Mouse (Mus musculus) forebrain, embryonic 12.5 days (tissue): ENCODE results near the gene Rab11b. TPM values are rescaled to one million over a fixed set of nuclear protein-coding genes. Genes with fewer than 3 reads are reported as not detected.

Experiments
- ATAC-seq: fragments of 200-750 bp; cut with Nextera tagmentation; 2 replicates; pipeline ENCODE4 v1.8.0; 2017; ENCODE audit warnings: moderate TSS enrichment; ENCODE audit not compliant: low FRiP score
- H3K27ac ChIP-seq: fragments of 300-500 bp; sonication (generic); 2 replicates; pipeline ENCODE4 v1.5.1; 2016; ENCODE audit warnings: mild to moderate bottlenecking
- H3K27me3 ChIP-seq: fragments of 300-500 bp; sonication (generic); 2 replicates; pipeline ENCODE4 v1.6.1; 2016; ENCODE audit warnings: mild to moderate bottlenecking
- H3K36me3 ChIP-seq: fragments of 300-500 bp; sonication (generic); replicated peaks from 2 replicates; pipeline ENCODE4 v1.6.1; 2016; ENCODE audit warnings: mild to moderate bottlenecking
- H3K4me1 ChIP-seq: fragments of 300-500 bp; sonication (generic); 2 replicates; pipeline ENCODE4 v1.6.1; 2016
- H3K4me2 ChIP-seq: fragments of 300-500 bp; sonication (generic); 2 replicates; pipeline ENCODE4 v1.6.1; 2016; ENCODE audit warnings: mild to moderate bottlenecking, moderate library complexity
- H3K4me3 ChIP-seq: fragments of 300-500 bp; sonication (generic); replicated peaks from 2 replicates; pipeline ENCODE4 v1.5.1; 2016; ENCODE audit warnings: mild to moderate bottlenecking
- H3K9ac ChIP-seq: fragments of 300-500 bp; sonication (generic); 2 replicates; pipeline ENCODE4 v1.6.1; 2016; ENCODE audit warnings: mild to moderate bottlenecking
- H3K9me3 ChIP-seq: fragments of 300-500 bp; sonication (generic); 2 replicates; pipeline ENCODE4 v1.6.1; 2016
- WGBS: fragments of 180-500 bp; shearing (Covaris S2); methylation state at CpG from one replicate; pipeline ENCODE4 v1.1.7; 2016; 5-methylcytosine and 5-hydroxymethylcytosine counted together
- polyA plus RNA-seq: library from polyadenylated mRNA; unstranded; fragments of >200 nt; fragmentation: Nextera tagmentation; extraction: Ambion mirVana; gene quantifications from 2 replicates; pipeline ENCODE4 v1.2.1, GENCODE M21; 2016

Gene Rab11b
- 377 and 388 TPM in 2 replicates for polyA plus RNA-seq

- Histone ChIP-seq H3K27me3 (no peaks in the 10 kb centered on the region), H3K4me2 (peak within 1 kb of the TSS; percentile 85), H3K9ac (peak within 1 kb of the TSS; percentile 97), H3K4me3 (peak within 1 kb of the TSS; percentile 79), H3K4me1 (peaks cover 40% of the 10 kb centered on the region), H3K36me3 (peaks cover 11% of the 10 kb centered on the region), H3K9me3 (no peaks in the 10 kb centered on the region), H3K27ac (peak within 1 kb of the TSS; percentile 99)
- 3% methylated on average over 35 of the region's 35 CpGs for WGBS
- ATAC-seq: peak; percentile 99
Observed at GRCm38 (mm10) chr17:33760255-33761165, at the start of gene Rab11b. Gene Rab11b (minus strand): TSS chr17:33760530.

DNA sequence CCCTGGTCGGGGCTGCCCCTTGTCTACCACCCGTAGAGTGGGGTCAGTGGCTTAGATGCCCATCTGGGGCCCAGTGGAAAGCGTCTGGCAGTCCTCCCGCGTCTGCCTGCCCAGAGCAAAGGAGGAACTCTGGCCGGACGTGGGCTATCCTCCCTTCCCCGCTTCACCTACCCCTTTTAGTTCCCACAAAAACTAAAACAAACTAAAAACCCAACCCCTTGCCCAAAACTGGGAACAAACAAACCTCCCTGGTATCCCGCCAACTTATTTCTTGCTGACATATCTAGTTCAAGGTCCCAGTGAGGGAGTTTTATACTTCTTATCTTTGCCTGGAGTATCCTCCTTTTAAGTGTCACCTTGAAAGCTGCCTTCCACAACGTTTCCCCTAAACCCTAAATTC is 47.9 kb upstream of the Rab11b start:
- Histone ChIP-seq H3K9me3 (no peaks in the 10 kb centered on the region), H3K27me3 (peaks cover 21% of the 10 kb centered on the region), H3K27ac (no peak overlapping the region), H3K9ac (no peak overlapping the region), H3K4me2 (no peak overlapping the region), H3K4me1 (peaks cover 10% of the 10 kb centered on the region), H3K36me3 (no peaks in the 10 kb centered on the region), H3K4me3 (no peak overlapping the region)
- 46% methylated on average over 10 of the region's 10 CpGs for WGBS
- no peak for ATAC-seq

GRCm38 (mm10) chr17:33807181-33807888 is 47.0 kb upstream of the Rab11b start:
- Histone ChIP-seq H3K27me3 (peaks cover 20% of the 10 kb centered on the region), H3K9ac (no peak overlapping the region), H3K36me3 (no peaks in the 10 kb centered on the region), H3K4me2 (no peak overlapping the region), H3K27ac (no peak overlapping the region), H3K4me1 (peaks cover 10% of the 10 kb centered on the region), H3K9me3 (no peaks in the 10 kb centered on the region), H3K4me3 (no peak overlapping the region)
- 71% methylated on average over 8 of the region's 9 CpGs for WGBS
- ATAC-seq: no peak

DNA sequence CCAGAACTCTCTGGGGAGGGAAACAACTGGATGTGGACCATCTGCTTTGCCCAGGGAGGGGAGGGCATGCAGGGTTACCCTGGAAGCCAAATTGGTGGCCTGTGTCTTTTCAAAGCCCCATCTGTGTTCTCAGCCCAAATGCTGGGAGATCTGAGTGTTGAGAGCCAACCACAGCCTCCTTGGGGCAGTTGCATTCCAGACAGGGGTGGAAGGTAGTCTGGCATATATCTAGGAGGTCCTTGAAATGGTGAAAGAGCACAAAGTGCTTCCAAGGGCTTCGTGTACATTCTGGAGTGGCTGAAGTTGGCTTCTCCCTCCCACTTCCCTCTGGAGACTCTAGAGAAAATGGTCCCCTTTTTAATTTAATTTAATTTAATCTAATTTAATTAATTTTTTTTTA is 44.4 kb upstream of the Rab11b start:
- H3K4me1 ChIP-seq: no peaks in the 10 kb centered on the region
- 57% methylated on average over 1 of the region's 1 CpGs for WGBS
- no peak for ATAC-seq

DNA sequence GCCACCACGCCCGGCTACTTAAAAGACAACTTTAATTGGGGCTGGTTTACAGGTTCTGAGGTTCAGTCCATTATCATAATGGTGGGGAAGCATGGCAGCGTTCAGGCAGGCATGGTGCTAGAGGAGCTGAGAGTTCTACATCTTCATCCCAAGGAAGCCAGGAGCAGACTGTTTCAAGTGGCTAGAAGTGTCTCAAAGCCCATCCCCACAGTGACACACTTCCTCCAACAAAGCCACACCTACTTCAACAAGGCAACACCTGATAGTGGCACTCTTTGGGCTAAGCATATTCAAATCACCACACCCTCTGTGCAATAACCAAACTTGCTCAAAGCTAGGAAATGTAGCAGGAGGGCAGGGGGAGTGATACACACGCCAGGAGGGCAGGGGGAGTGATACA is 43.9 kb upstream of the Rab11b start:
- Histone ChIP-seq H3K4me1 (no peaks in the 10 kb centered on the region), H3K9ac (no peak overlapping the region), H3K9me3 (no peaks in the 10 kb centered on the region), H3K4me3 (no peak overlapping the region), H3K27me3 (peaks cover 5% of the 10 kb centered on the region; the same call in 1 of the 2 replicates), H3K27ac (no peak overlapping the region), H3K36me3 (no peaks in the 10 kb centered on the region), H3K4me2 (no peak overlapping the region)
- WGBS: 62% methylated on average over 4 of the region's 4 CpGs
- no peak for ATAC-seq

More for the DNA sequence above, 44.4 kb upstream of the Rab11b start:
- Histone ChIP-seq H3K36me3 (no peaks in the 10 kb centered on the region), H3K27me3 (peaks cover 5% of the 10 kb centered on the region; the same call in 1 of the 2 replicates), H3K4me3 (no peak overlapping the region), H3K9me3 (no peaks in the 10 kb centered on the region), H3K27ac (no peak overlapping the region), H3K9ac (no peak overlapping the region), H3K4me2 (no peak overlapping the region)

- WGBS: 3% methylated on average over 2 of the region's 2 CpGs
- H3K27ac ChIP-seq: no peak overlapping the region
- H3K4me1 ChIP-seq: no peaks in the 10 kb centered on the region
- no peaks in the 10 kb centered on the region for H3K9me3 ChIP-seq
- H3K9ac ChIP-seq: no peak overlapping the region
- no peak for ATAC-seq
- H3K27me3 ChIP-seq: peaks cover 4% of the 10 kb centered on the region; the same call in 1 of the 2 replicates
- no peaks in the 10 kb centered on the region for H3K36me3 ChIP-seq
- no peak overlapping the region for H3K4me2 ChIP-seq
- H3K4me3 ChIP-seq: no peak overlapping the region
Observed at GRCm38 (mm10) chr17:33802221-33802620, 41.9 kb upstream of the Rab11b start.

- no peak overlapping the region for H3K4me3 ChIP-seq
- H3K4me2 ChIP-seq: no peak overlapping the region
- no peaks in the 10 kb centered on the region for H3K27me3 ChIP-seq
- 63% methylated on average over 1 of the region's 1 CpGs for WGBS
- no peaks in the 10 kb centered on the region for H3K36me3 ChIP-seq
- ATAC-seq: no peak
- H3K9ac ChIP-seq: no peak overlapping the region
- H3K9me3 ChIP-seq: no peaks in the 10 kb centered on the region
- no peaks in the 10 kb centered on the region for H3K4me1 ChIP-seq
- H3K27ac ChIP-seq: no peak overlapping the region
Observed at GRCm38 (mm10) chr17:33799277-33799676, 38.9 kb upstream of the Rab11b start.

DNA sequence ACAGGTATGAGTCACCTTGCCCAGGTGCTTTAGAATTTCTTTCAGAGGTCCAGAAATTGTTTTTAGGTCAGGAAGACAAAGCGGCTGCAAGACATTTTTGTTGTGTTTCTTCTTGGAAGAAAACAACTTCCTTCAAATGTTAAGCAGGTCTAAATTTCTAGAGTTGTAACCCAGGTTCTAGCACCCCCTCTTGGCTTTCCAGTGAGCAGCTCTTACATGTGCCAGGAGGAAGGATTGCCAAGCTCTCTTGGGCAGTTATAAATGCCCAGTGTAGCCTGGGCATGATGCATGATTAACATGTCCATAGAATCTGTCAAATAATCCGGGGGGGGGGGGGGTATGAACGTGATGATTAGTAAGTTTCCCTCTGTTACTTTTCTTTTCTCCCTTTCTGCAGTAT is 38.0 kb upstream of the Rab11b start:
- Histone ChIP-seq H3K4me3 (no peak overlapping the region), H3K27ac (no peak overlapping the region), H3K9ac (no peak overlapping the region), H3K4me2 (no peak overlapping the region), H3K27me3 (no peaks in the 10 kb centered on the region), H3K9me3 (no peaks in the 10 kb centered on the region), H3K36me3 (no peaks in the 10 kb centered on the region), H3K4me1 (no peaks in the 10 kb centered on the region)
- ATAC-seq: no peak
- 53% methylated on average over 3 of the region's 3 CpGs for WGBS

- H3K4me3 ChIP-seq: no peak overlapping the region
- ATAC-seq: no peak
- no peak overlapping the region for H3K27ac ChIP-seq
- no peak overlapping the region for H3K4me2 ChIP-seq
- no peak overlapping the region for H3K9ac ChIP-seq
- H3K9me3 ChIP-seq: no peaks in the 10 kb centered on the region
- 0 out of 2 replicates have a peak, but pooled peaks cover under 1% of the 10 kb centered on the region for H3K27me3 ChIP-seq
- no peaks in the 10 kb centered on the region for H3K36me3 ChIP-seq
- 80% methylated on average over 4 of the region's 4 CpGs for WGBS
- no peaks in the 10 kb centered on the region for H3K4me1 ChIP-seq
Observed at GRCm38 (mm10) chr17:33788732-33789131, 28.4 kb upstream of the Rab11b start.

DNA sequence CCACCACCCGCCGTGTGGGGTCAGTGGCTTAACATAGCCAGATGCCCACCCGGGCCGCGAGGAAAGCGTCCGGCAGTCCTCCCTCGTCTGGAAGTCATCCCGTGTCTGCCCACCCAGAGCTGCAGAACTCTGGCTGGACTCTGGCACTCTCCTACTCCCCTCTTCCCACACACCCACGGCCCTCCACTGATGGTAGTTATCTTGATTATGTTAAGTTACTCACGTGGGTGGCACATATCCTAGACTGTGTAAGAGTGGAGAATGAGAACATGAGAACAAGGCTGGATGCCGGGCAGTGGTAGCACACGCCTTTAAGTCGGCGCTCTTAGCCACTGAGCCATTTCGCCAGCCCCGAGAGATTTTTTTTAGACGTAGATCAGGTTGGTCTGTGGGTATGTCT is 26.0 kb upstream of the Rab11b start:
- no peaks in the 10 kb centered on the region for H3K36me3 ChIP-seq
- H3K9ac ChIP-seq: no peak overlapping the region
- 88% methylated on average over 18 of the region's 18 CpGs for WGBS
- ATAC-seq: no peak
- H3K4me3 ChIP-seq: no peak overlapping the region
- H3K9me3 ChIP-seq: no peaks in the 10 kb centered on the region
- H3K27ac ChIP-seq: no peak overlapping the region
- peaks cover 16% of the 10 kb centered on the region for H3K27me3 ChIP-seq
- no peak overlapping the region for H3K4me2 ChIP-seq
- peaks cover 9% of the 10 kb centered on the region for H3K4me1 ChIP-seq

DNA sequence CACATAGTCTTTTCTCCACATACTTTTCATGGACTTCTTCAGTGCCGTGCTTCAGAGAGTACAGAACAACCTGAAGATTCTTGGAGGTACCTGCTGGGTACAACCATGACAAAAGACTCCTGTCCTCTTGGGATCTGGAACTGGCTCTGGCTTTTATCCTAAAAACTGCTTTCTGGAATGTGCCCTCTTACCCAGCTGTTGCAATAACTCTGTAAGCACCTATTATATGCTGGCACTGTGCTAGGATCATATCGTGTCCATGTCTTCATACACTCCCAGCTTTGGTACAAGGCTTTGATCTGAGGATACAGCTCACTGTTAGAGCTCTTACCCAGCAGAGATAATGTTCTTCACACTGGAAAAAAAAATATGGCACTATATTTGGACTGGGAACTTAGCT is 24.6 kb upstream of the Rab11b start:
- H3K4me3 ChIP-seq: no peak overlapping the region
- no peak for ATAC-seq
- no peaks in the 10 kb centered on the region for H3K9me3 ChIP-seq
- H3K27me3 ChIP-seq: peaks cover 27% of the 10 kb centered on the region
- peaks cover 17% of the 10 kb centered on the region for H3K4me1 ChIP-seq
- H3K4me2 ChIP-seq: no peak overlapping the region
- no peak overlapping the region for H3K27ac ChIP-seq
- no peaks in the 10 kb centered on the region for H3K36me3 ChIP-seq
- H3K9ac ChIP-seq: no peak overlapping the region
- 87% methylated on average over 2 of the region's 2 CpGs for WGBS

- ATAC-seq: no peak
- Histone ChIP-seq H3K4me1 (peaks cover 22% of the 10 kb centered on the region), H3K4me3 (no peak overlapping the region), H3K4me2 (no peak overlapping the region), H3K9ac (no peak overlapping the region), H3K9me3 (no peaks in the 10 kb centered on the region), H3K36me3 (no peaks in the 10 kb centered on the region), H3K27ac (no peak overlapping the region), H3K27me3 (peaks cover 27% of the 10 kb centered on the region)
Observed at GRCm38 (mm10) chr17:33783408-33783807, 23.1 kb upstream of the Rab11b start.
